Mouse (Mus musculus) bone marrow, adult 2 months (tissue): Measurements from ENCODE around the gene Pp2d1.

Source experiments
- CTCF ChIP-seq: fragments of 200-500 bp; IDR thresholded peaks from 2 replicates; pipeline ENCODE4 v1.5.1; 2011; ENCODE audit warnings: low read length, control low read depth; ENCODE audit not compliant: control insufficient read depth, insufficient read depth
- POLR2A ChIP-seq: fragments of 200-500 bp; IDR thresholded peaks from 2 replicates; pipeline ENCODE4 v1.6.1; 2011; ENCODE audit warnings: low read depth, mild to moderate bottlenecking, control low read depth, low read length, borderline replicate concordance; ENCODE audit not compliant: control insufficient read depth

- no peak for TF ChIP-seq CTCF
- TF ChIP-seq POLR2A = no peak
Measured at GRCm38 (mm10) chr17:53561458-53562029, 22.3 kb upstream of the Pp2d1 start.
